Mouse (Mus musculus) intestine, embryonic 14.5 days (tissue): ENCODE results near the gene Parp3. TPM values are rescaled to one million over a fixed set of nuclear protein-coding genes. Genes with fewer than 3 reads are reported as not detected.

Experiments
- ATAC-seq: fragments of 200-750 bp; cut with Nextera tagmentation; replicated peaks from 2 replicates; pipeline ENCODE4 v1.8.0; 2017; ENCODE audit warnings: low read depth, moderate number of reproducible peaks, moderate TSS enrichment, moderate library complexity; ENCODE audit not compliant: low FRiP score, low TSS enrichment
- DNase-seq: peaks from one replicate; pipeline ENCODE4 v3.0.0-alpha.2; 2018; ENCODE audit warnings: low spot score
- H3K27ac ChIP-seq: fragments of 300-500 bp; sonication (generic); 2 replicates; pipeline ENCODE4 v1.5.1; 2014; ENCODE audit warnings: low read depth, mild to moderate bottlenecking, control low read depth
- H3K27me3 ChIP-seq: fragments of 300-500 bp; sonication (generic); replicated peaks from 2 replicates; pipeline ENCODE4 v1.6.1; 2014; ENCODE audit warnings: low read length, control low read depth; ENCODE audit not compliant: control insufficient read depth, insufficient read depth
- H3K36me3 ChIP-seq: fragments of 300-500 bp; sonication (generic); 2 replicates; pipeline ENCODE4 v1.6.1; 2014; ENCODE audit warnings: low read length, control low read depth; ENCODE audit not compliant: control insufficient read depth, insufficient read depth
- H3K4me1 ChIP-seq: fragments of 300-500 bp; sonication (generic); replicated peaks from 2 replicates; pipeline ENCODE4 v1.6.1; 2014; ENCODE audit warnings: low read length, control low read depth, mixed read lengths; ENCODE audit not compliant: control insufficient read depth, insufficient read depth
- H3K4me2 ChIP-seq: fragments of 300-500 bp; sonication (generic); 2 replicates; pipeline ENCODE4 v1.6.1; 2014; ENCODE audit warnings: low read length
- H3K4me3 ChIP-seq: fragments of 300-500 bp; sonication (generic); 2 replicates; pipeline ENCODE4 v1.5.1; 2014; ENCODE audit warnings: low read depth, low read length, control low read depth, mixed read lengths
- H3K9ac ChIP-seq: fragments of 300-500 bp; sonication (generic); 2 replicates; pipeline ENCODE4 v1.6.1; 2014; ENCODE audit warnings: mild to moderate bottlenecking, low read length
- H3K9me3 ChIP-seq: fragments of 300-500 bp; sonication (generic); 2 replicates; pipeline ENCODE4 v1.6.1; 2016; ENCODE audit warnings: low read length, control low read depth; ENCODE audit not compliant: control insufficient read depth
- WGBS: fragments of 180-500 bp; shearing (Covaris S2); extraction: QIAGEN DNeasy Blood & Tissue Kit; methylation state at CpG from one replicate; pipeline ENCODE4 v1.1.7; 2014; 5-methylcytosine and 5-hydroxymethylcytosine counted together
- polyA plus RNA-seq: library from polyadenylated mRNA; unstranded; fragments of >200 nt; fragmentation: Nextera tagmentation; extraction: Ambion mirVana; gene quantifications from 2 replicates; pipeline ENCODE4 v1.2.1, GENCODE M21; 2014

The Parp3 gene
- 1.7 and 2.2 TPM in 2 replicates for polyA plus RNA-seq

GRCm38 (mm10) chr9:106476924-106477484, at the start of gene Parp3:
Parp3 (minus strand) TSS chr9:106476949.
- Histone ChIP-seq H3K9ac (peak within 1 kb of the TSS; percentile 69), H3K36me3 (peaks cover 17% of the 10 kb centered on the region), H3K27ac (no peak within 1 kb of the TSS), H3K9me3 (no peaks in the 10 kb centered on the region), H3K4me2 (peak within 1 kb of the TSS; percentile 96), H3K4me1 (peaks cover 20% of the 10 kb centered on the region), H3K4me3 (peak within 1 kb of the TSS; percentile 85), H3K27me3 (no peaks in the 10 kb centered on the region)
- under 1% methylated on average over 41 of the region's 41 CpGs for WGBS
- ATAC-seq = peak; percentile 98
- peak; percentile 97 for DNase-seq

DNA sequence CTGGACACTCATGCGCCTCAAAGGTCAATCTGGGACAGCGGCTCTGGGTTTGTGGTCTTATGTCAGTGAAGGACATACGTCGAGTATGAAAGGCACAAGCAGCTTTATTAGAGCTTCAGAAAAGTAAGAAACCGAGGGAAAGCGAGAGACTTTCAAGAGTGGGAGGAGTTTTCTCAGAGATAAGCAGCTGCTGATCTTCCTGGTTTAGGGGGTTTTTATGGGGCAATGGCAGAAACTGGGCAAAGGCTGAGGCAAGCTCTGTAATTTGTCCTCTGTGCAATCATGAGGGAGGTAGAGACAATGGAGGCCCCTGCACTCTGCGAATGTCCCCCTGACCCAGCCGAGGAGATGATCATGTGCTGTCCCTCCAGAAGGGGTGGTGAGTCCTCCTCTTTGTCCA, 43.2 kb upstream of the Parp3 start:
- Histone ChIP-seq H3K4me1 (no peaks in the 10 kb centered on the region), H3K4me3 (no peak overlapping the region), H3K27me3 (no peaks in the 10 kb centered on the region), H3K36me3 (no peaks in the 10 kb centered on the region), H3K9me3 (no peaks in the 10 kb centered on the region), H3K9ac (no peak overlapping the region), H3K4me2 (no peak overlapping the region), H3K27ac (no peak overlapping the region)
- DNase-seq = no peak
- no peak for ATAC-seq
- 71% methylated on average over 8 of the region's 8 CpGs for WGBS

DNA sequence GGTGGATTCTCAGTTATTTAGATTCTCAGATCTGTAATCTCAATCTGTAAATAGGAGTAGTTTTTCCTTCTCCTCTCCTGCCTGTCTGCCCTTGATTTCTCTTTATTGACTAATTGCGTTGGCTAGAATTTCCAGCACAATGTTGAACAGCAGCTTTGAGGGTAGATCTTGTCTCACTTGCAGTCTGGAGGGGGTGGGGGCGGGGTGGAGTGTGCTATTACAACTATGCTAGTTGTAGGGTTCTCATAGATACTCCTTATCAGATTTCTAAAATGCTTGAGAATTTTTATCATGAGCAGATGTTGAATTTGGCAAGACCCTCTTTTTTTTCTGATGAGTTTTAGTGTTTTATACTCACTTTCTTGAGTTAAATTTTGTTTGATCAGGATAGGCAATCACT, 42.7 kb upstream of the Parp3 start:
- no peaks in the 10 kb centered on the region for H3K9me3 ChIP-seq
- H3K4me1 ChIP-seq = no peaks in the 10 kb centered on the region
- no peak overlapping the region for H3K4me2 ChIP-seq
- H3K36me3 ChIP-seq = no peaks in the 10 kb centered on the region
- ATAC-seq = no peak
- no peak overlapping the region for H3K27ac ChIP-seq
- no peak for DNase-seq
- no peak overlapping the region for H3K9ac ChIP-seq
- 71% methylated on average over 2 of the region's 2 CpGs for WGBS
- H3K27me3 ChIP-seq = no peaks in the 10 kb centered on the region
- H3K4me3 ChIP-seq = no peak overlapping the region

- H3K9me3 ChIP-seq = no peaks in the 10 kb centered on the region
- no peaks in the 10 kb centered on the region for H3K27me3 ChIP-seq
- H3K4me1 ChIP-seq = no peaks in the 10 kb centered on the region
- H3K9ac ChIP-seq = no peak within 1 kb of the TSS
- ATAC-seq (no peak), DNase-seq (no peak)
- H3K4me3 ChIP-seq = no peak within 1 kb of the TSS
- H3K27ac ChIP-seq = no peak within 1 kb of the TSS
- H3K36me3 ChIP-seq = no peaks in the 10 kb centered on the region
- WGBS = 91% methylated on average over 4 of the region's 4 CpGs
- H3K4me2 ChIP-seq = no peak within 1 kb of the TSS
Observed at GRCm38 (mm10) chr9:106514273-106514672, 37.5 kb upstream of the Parp3 start, which contains the start of gene Iqcf5. Iqcf5 (plus strand) TSS chr9:106514573.

DNA sequence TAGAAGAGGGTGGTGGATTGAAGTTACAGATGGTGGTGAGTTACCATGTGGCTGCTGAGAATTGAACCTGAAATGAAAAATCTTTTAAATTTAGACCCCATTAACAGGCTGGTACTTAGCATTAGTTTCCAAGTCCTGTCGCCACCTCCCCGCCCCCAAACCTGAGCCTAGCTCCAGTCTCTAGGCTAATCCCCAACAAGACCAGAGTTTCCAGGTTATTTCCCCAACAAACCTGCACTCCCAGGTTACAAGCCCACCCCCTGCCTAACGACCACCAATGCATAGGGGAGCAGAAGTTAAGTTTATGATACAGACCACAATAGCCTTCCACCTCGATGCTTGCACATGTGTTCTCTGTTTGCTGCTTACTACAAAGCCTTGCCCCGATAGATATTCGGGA, 36.8 kb upstream of the Parp3 start:
- H3K4me3 ChIP-seq = no peak overlapping the region
- H3K9ac ChIP-seq = no peak overlapping the region
- WGBS = 80% methylated on average over 6 of the region's 6 CpGs
- no peak overlapping the region for H3K27ac ChIP-seq
- no peaks in the 10 kb centered on the region for H3K9me3 ChIP-seq
- ATAC-seq (no peak), DNase-seq (no peak)
- no peaks in the 10 kb centered on the region for H3K4me1 ChIP-seq
- no peaks in the 10 kb centered on the region for H3K36me3 ChIP-seq
- H3K27me3 ChIP-seq = no peaks in the 10 kb centered on the region
- no peak overlapping the region for H3K4me2 ChIP-seq

DNA sequence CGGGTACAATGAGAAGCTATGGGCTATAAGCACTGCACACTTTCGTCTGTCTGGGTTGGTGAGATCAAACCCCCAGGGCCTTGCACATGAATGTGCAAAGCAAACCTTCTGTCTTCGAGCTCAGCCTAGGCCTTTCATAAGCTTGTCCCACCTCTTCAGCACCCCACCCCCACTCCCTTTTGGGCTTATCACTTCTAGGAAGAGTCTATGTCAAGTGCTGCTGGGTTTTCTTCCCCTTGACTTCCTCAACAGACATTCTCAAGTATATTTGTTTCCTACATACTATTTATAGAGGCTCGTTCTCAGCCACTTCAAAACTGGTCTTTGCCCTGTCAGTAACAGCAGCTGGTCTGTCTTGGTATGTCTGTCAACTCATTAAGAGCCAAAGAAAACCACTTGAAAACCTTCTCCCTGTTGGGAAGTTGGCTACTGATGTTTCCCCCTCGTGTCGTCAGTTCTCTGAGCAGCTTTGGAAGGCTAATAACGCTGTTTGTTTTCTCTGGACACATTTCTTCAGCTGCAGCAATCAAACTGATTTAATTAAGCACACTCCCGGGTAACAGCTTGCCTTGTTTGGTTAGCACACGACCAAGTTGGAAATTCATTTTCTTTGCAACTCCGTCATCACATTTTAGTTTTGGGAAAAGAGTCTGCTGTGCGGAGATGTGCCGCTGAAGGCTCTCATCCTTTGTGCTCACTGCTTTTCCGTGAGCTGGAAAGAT, 36.1 kb upstream of the Parp3 start:
- 64% methylated on average over 13 of the region's 13 CpGs for WGBS
- Histone ChIP-seq H3K4me3 (no peak overlapping the region), H3K9ac (no peak overlapping the region), H3K36me3 (no peaks in the 10 kb centered on the region), H3K4me1 (no peaks in the 10 kb centered on the region), H3K4me2 (no peak overlapping the region), H3K9me3 (no peaks in the 10 kb centered on the region), H3K27me3 (no peaks in the 10 kb centered on the region), H3K27ac (no peak overlapping the region)
- ATAC-seq = no peak
- no peak for DNase-seq

DNA sequence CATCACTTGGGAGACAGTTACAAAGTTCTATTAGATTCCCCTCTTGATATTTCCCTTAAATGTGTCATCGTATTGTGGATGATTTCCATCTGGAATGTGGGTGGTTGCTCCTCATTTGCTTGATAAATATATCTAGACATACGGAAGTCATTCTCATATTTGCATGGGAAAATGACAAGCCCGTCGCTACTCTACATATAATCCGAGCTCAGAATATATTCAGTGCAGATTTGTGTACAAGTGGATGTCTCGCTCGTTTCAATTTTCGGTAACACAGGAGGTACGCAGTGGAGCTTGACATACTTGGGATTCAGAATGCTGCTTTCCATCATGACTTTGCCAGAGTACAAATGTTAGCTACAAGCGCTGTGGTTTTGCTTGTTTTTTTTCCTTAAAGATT, 32.6 kb upstream of the Parp3 start:
- Histone ChIP-seq H3K27ac (no peak overlapping the region), H3K27me3 (no peaks in the 10 kb centered on the region), H3K4me3 (no peak overlapping the region), H3K36me3 (no peaks in the 10 kb centered on the region), H3K4me2 (no peak overlapping the region), H3K4me1 (no peaks in the 10 kb centered on the region), H3K9ac (no peak overlapping the region), H3K9me3 (no peaks in the 10 kb centered on the region)
- DNase-seq = no peak
- WGBS = 93% methylated on average over 10 of the region's 10 CpGs
- ATAC-seq = no peak

GRCm38 (mm10) chr9:106504246-106504645, 27.5 kb upstream of the Parp3 start:
- H3K4me1 ChIP-seq = no peaks in the 10 kb centered on the region
- no peaks in the 10 kb centered on the region for H3K36me3 ChIP-seq
- WGBS = 78% methylated on average over 6 of the region's 6 CpGs
- H3K4me2 ChIP-seq = no peak overlapping the region
- no peak for ATAC-seq
- no peak overlapping the region for H3K9ac ChIP-seq
- no peaks in the 10 kb centered on the region for H3K27me3 ChIP-seq
- DNase-seq = no peak
- H3K27ac ChIP-seq = no peak overlapping the region
- H3K4me3 ChIP-seq = no peak overlapping the region
- no peaks in the 10 kb centered on the region for H3K9me3 ChIP-seq

- no peak for DNase-seq
- H3K4me1 ChIP-seq = no peaks in the 10 kb centered on the region
- no peak overlapping the region for H3K4me2 ChIP-seq
- no peaks in the 10 kb centered on the region for H3K36me3 ChIP-seq
- WGBS = 87% methylated on average over 22 of the region's 22 CpGs
- H3K27ac ChIP-seq = no peak overlapping the region
- no peak for ATAC-seq
- H3K9ac ChIP-seq = no peak overlapping the region
- H3K27me3 ChIP-seq = no peaks in the 10 kb centered on the region
- no peaks in the 10 kb centered on the region for H3K9me3 ChIP-seq
- no peak overlapping the region for H3K4me3 ChIP-seq
Observed at GRCm38 (mm10) chr9:106501846-106502245, 25.1 kb upstream of the Parp3 start.
